Mouse (Mus musculus) limb, embryonic 11.5 days (tissue): ENCODE measurements around the gene Hes5. TPM values are rescaled to one million over a fixed set of nuclear protein-coding genes. Genes with fewer than 3 reads are reported as not detected.

ENCODE experiments used
- ATAC-seq: fragments of 200-750 bp; cut with Nextera tagmentation; 2 replicates; pipeline ENCODE4 v1.8.0; 2017; ENCODE audit warnings: low read depth; ENCODE audit not compliant: insufficient number of reproducible peaks, low FRiP score, low TSS enrichment
- DNase-seq: peaks from one replicate; pipeline ENCODE4 v3.0.0-alpha.2; 2015; ENCODE audit warnings: low spot score
- H3K27ac ChIP-seq: fragments of 300-500 bp; sonication (generic); replicated peaks from 2 replicates; pipeline ENCODE4 v1.5.1; 2014; ENCODE audit warnings: low read depth, mild to moderate bottlenecking, low read length
- H3K27me3 ChIP-seq: fragments of 300-500 bp; sonication (generic); 2 replicates; pipeline ENCODE4 v1.6.1; 2014; ENCODE audit warnings: mild to moderate bottlenecking, low read length, mixed read lengths; ENCODE audit not compliant: control insufficient read depth, insufficient read depth
- H3K36me3 ChIP-seq: fragments of 300-500 bp; sonication (generic); 2 replicates; pipeline ENCODE4 v1.6.1; 2014; ENCODE audit warnings: mild to moderate bottlenecking, low read length, moderate library complexity, mixed read lengths; ENCODE audit not compliant: control insufficient read depth, insufficient read depth
- H3K4me1 ChIP-seq: fragments of 300-500 bp; sonication (generic); 2 replicates; pipeline ENCODE4 v1.6.1; 2014; ENCODE audit warnings: low read length, mixed read lengths; ENCODE audit not compliant: control insufficient read depth, insufficient read depth
- H3K4me2 ChIP-seq: fragments of 300-500 bp; sonication (generic); 2 replicates; pipeline ENCODE4 v1.6.1; 2014; ENCODE audit warnings: low read depth, mild to moderate bottlenecking, moderate library complexity; ENCODE audit not compliant: severe bottlenecking
- H3K4me3 ChIP-seq: fragments of 300-500 bp; sonication (generic); 2 replicates; pipeline ENCODE4 v1.5.1; 2014; ENCODE audit warnings: low read depth, low read length
- H3K9ac ChIP-seq: fragments of 300-500 bp; sonication (generic); 2 replicates; pipeline ENCODE4 v1.6.1; 2014; ENCODE audit warnings: mild to moderate bottlenecking, low read length
- H3K9me3 ChIP-seq: fragments of 300-500 bp; sonication (generic); 2 replicates; pipeline ENCODE4 v1.6.1; 2016; ENCODE audit warnings: low read length; ENCODE audit not compliant: control insufficient read depth
- WGBS: fragments of 180-500 bp; shearing (Covaris S2); extraction: QIAGEN DNeasy Blood & Tissue Kit; methylation state at CpG from one replicate; pipeline ENCODE4 v1.1.7; 2014; 5-methylcytosine and 5-hydroxymethylcytosine counted together
- polyA plus RNA-seq: library from polyadenylated mRNA; unstranded; fragments of >200 nt; fragmentation: Nextera tagmentation; extraction: Ambion mirVana; gene quantifications from 2 replicates; pipeline ENCODE4 v1.2.1, GENCODE M21; 2014

Hes5 gene
- polyA plus RNA-seq, 1 experiment from 2014 or later: 0.49 TPM

DNA sequence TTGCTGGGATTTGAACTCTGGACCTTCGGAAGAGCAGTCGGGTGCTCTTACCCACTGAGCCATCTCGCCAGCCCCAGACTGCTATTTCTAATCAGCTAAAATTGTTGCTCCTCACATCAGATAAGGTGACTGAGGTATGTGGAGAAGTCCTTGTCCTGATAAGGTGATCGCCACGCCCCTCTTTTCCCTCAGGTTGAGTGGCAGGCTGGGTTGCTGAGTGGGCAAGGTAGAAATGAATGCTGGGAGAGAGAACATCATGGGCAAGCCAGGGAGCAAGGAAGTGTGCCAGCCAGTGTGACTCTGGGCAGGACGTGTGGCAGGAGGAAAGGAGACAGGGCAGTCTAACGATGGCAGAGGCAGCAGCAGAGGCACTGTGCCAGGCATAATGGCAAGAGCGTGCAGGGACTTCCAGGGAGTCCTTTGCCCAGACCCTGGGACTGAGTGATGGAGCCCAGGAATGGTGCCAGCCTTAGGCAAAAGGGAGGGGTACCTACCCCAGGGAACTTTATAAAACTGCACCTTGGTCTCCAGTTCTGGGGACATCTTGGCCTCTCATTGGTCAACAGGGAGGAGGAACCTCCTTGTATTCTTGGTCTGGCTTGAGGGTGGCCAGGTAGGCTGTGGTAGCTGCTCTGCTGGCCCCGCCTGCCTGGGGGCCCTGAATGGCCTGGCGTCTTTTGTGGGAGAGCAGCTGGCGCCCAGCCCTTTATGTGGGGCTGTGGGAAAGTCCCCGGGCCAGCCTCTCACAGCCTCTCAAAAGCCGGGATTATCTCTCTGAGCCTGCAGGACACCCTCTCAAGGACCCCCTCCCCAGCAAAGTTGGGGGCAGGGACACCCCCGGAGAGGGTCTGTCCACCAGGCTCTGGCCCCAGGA is 12.4 kb upstream of the Hes5 start:
- Histone ChIP-seq H3K9ac (no peak overlapping the region), H3K27me3 (peaks cover 45% of the 10 kb centered on the region), H3K4me1 (peaks cover 6% of the 10 kb centered on the region), H3K4me3 (no peak overlapping the region), H3K36me3 (no peaks in the 10 kb centered on the region), H3K27ac (no peak overlapping the region), H3K9me3 (no peaks in the 10 kb centered on the region), H3K4me2 (no peak overlapping the region)
- DNase-seq (no peak), ATAC-seq (no peak)
- 65% methylated on average over 14 of the region's 14 CpGs for WGBS

DNA sequence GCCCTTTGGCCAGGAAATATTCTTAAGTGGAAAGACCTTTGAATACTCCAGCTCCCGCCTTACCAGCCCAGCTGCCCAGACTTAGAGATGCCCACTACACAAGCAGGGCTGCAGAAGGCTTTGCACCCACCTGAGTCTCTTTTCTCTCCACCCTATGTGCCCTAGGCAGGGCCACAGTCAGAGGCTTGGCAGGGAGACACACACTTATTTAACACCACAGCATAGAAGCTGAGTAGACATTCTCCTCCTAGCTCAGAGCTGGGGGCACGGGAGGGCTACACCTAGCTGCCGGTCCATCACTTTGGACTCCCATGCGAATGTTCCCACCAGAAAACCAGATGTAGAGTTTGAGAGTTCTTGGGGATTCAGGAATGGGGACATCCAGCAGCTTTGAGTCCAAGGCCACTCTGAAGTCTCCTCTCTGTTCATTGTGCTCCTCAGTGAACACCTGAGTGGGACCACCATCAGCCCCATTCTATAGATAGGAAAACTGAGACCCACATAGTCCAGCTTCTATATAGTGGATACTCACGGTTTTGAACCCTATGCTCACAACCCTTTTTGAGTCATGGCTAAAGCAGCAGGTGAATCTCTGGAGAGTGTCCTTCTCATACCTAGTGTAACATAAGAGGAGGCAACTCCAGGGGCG is 11.7 kb upstream of the Hes5 start:
- H3K27ac ChIP-seq: no peak overlapping the region
- H3K4me1 ChIP-seq: peaks cover 6% of the 10 kb centered on the region
- peaks cover 48% of the 10 kb centered on the region for H3K27me3 ChIP-seq
- H3K9me3 ChIP-seq: no peaks in the 10 kb centered on the region
- no peaks in the 10 kb centered on the region for H3K36me3 ChIP-seq
- DNase-seq (no peak), ATAC-seq (no peak)
- WGBS: 72% methylated on average over 6 of the region's 6 CpGs
- no peak overlapping the region for H3K4me2 ChIP-seq
- no peak overlapping the region for H3K9ac ChIP-seq
- H3K4me3 ChIP-seq: no peak overlapping the region

DNA sequence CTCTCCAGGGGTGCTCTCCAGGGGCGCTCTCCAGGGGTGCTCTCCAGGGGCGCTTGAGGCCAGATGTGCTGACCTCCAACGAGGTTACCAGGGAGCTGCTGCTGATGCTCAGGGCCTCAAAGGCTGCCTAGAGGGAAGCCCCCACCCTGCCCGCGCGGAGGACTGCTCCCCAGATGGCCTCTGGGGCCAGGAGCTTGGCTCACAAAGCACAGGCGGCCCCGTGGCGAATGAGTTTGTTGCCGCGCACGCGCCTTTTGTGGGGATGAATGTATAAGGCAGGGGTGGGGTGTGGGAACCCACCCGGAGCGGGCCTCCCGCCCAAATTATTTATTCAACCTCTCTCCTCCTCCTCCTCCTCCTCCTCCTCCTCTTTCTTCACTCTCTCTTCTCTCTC is 11.1 kb upstream of the Hes5 start:
- no peaks in the 10 kb centered on the region for H3K9me3 ChIP-seq
- H3K9ac ChIP-seq: no peak overlapping the region
- no peaks in the 10 kb centered on the region for H3K36me3 ChIP-seq
- ATAC-seq (no peak), DNase-seq (no peak)
- H3K27me3 ChIP-seq: peaks cover 49% of the 10 kb centered on the region
- H3K27ac ChIP-seq: no peak overlapping the region
- H3K4me2 ChIP-seq: no peak overlapping the region
- H3K4me1 ChIP-seq: peaks cover 6% of the 10 kb centered on the region
- no peak overlapping the region for H3K4me3 ChIP-seq
- 12% methylated on average over 16 of the region's 16 CpGs for WGBS

DNA sequence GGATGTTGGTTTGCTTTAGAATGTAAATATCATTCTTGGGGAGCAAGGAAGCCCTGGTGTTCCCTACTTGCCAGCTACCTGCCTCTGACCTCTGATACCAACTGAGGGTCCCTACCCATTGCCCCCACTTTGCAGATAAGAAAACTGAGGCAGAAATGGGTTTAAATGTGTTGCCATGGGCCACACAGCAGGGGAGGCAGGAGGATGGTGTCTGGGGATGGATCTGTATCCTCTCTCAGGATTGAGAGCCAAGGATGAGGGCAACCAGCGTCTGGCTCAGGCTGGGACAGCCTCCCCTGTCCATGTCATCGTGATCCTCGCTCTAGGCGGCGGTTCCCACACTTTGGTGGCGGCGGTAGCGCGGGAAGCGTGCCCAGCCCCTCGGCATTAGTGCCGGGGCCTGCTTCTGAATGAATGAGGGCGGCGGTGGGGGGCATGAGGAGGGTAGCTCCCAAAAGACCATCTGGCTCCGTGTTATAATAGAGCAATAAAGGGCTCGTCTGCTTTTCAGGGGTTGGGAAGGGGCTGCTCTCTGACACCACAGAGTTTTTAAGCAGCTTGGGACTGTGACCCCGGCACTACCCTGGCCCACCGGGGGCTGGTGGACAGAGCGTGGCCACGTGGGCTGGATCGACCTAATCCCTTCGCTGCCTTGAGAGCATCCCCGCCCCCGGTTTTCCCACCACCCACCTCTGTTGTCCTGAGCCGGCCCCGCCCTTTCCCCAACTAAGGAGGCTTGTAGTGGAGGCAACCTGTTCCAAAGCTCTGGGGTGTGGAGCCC is 8.1 kb upstream of the Hes5 start:
- Histone ChIP-seq H3K4me1 (peaks cover 6% of the 10 kb centered on the region), H3K4me3 (no peak overlapping the region), H3K36me3 (no peaks in the 10 kb centered on the region), H3K4me2 (peak overlapping the region; percentile 10; the same call in 1 of the 2 replicates), H3K9ac (no peak overlapping the region), H3K27ac (no peak overlapping the region), H3K9me3 (no peaks in the 10 kb centered on the region), H3K27me3 (peaks cover 57% of the 10 kb centered on the region)
- 2% methylated on average over 26 of the region's 26 CpGs for WGBS
- ATAC-seq (no peak), DNase-seq (no peak)

DNA sequence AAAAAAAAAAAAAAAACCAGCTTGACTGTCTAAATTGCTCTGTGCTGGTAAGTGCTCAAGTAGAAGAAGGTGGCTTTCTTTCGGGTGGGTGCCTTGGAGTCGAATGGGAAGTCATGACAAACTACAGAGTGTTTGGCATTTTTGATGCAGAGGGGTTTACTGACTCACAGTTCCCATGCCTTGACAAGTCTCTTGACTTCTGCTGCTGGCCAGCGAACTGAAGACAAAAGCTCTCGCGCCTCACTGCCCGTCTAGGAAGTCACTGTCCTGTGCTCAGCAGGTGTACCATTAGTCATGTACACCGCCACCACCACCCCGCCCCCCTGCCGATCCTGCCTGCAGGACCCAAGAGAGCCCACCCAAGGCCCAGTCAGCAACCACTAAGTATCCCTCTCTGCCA is 4.1 kb upstream of the Hes5 start:
- Histone ChIP-seq H3K27me3 (peaks cover 63% of the 10 kb centered on the region), H3K4me1 (peaks cover 29% of the 10 kb centered on the region), H3K27ac (no peak overlapping the region), H3K9ac (no peak overlapping the region), H3K9me3 (no peaks in the 10 kb centered on the region), H3K4me3 (no peak overlapping the region), H3K4me2 (no peak overlapping the region), H3K36me3 (no peaks in the 10 kb centered on the region)
- ATAC-seq (no peak), DNase-seq (no peak)
- 43% methylated on average over 9 of the region's 9 CpGs for WGBS

DNA sequence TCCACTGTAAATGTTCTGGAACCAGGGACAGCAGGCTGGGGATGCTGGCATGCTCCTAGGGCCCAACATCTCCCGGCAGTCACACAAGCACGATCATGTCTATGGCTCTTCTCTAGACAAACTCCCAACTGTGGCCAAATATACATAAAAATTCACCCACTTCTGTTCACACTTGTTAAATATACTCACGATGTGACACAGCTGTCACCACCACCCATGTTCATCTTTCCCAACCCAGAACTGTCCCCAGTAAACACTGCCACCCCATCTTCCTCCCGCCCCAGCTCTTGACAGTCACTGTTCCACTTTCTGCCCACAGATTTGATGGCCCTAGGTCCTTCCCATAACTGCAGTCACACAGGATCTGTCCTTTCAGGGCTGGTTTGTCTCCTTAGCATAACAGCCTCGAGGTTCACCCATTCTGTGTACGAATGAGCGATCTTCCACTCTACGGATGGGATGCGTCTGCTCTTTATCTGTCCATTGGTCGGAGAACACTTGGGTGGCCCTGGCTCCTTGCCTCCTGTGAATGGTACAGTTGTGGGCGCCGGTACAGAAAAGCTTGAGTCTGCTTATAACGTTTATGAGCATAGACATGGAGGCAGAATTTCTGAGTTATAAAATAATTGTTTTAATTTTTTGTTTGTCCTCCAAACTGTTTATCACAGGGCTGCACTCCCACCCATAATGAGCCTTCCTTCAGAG is 3.3 kb upstream of the Hes5 start:
- DNase-seq: no peak
- H3K9me3 ChIP-seq: no peaks in the 10 kb centered on the region
- H3K4me2 ChIP-seq: peak overlapping the region; percentile 36; the same call in 1 of the 2 replicates
- no peak overlapping the region for H3K4me3 ChIP-seq
- peaks cover 63% of the 10 kb centered on the region for H3K27me3 ChIP-seq
- H3K36me3 ChIP-seq: no peaks in the 10 kb centered on the region
- H3K9ac ChIP-seq: no peak overlapping the region; the same call in 1 of the 2 replicates
- WGBS: 56% methylated on average over 13 of the region's 13 CpGs
- H3K4me1 ChIP-seq: peaks cover 31% of the 10 kb centered on the region
- no peak overlapping the region for H3K27ac ChIP-seq
- ATAC-seq: no peak

DNA sequence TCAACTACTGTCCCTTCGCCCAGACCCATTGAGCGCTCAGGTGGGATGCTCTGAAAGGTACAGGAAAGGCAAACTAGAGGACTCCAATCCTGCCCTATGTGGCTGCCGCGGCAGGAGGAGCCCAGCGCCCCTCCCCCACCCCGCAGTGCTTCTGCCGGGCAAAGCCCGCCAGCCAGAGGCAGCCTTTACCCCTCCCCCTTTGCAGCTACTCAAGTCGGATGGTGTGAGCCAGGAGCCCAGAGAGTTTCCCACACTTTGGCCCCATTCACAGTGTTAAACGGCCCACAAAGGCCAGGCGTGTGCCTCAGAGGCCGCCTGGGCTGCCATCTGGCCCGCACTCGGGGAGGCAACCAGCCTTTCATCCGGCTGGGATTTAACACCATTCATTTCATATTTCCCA is 2.6 kb upstream of the Hes5 start:
- Histone ChIP-seq H3K4me1 (peaks cover 31% of the 10 kb centered on the region), H3K4me3 (peak overlapping the region; percentile 10; the same call in 1 of the 2 replicates), H3K27me3 (peaks cover 63% of the 10 kb centered on the region), H3K27ac (no peak overlapping the region; the same call in 1 of the 2 replicates), H3K4me2 (peak overlapping the region; percentile 36), H3K9me3 (no peaks in the 10 kb centered on the region), H3K9ac (peak overlapping the region; percentile 46), H3K36me3 (no peaks in the 10 kb centered on the region)
- ATAC-seq (peak; percentile 58), DNase-seq (peak; percentile 80)
- under 1% methylated on average over 15 of the region's 15 CpGs for WGBS

DNA sequence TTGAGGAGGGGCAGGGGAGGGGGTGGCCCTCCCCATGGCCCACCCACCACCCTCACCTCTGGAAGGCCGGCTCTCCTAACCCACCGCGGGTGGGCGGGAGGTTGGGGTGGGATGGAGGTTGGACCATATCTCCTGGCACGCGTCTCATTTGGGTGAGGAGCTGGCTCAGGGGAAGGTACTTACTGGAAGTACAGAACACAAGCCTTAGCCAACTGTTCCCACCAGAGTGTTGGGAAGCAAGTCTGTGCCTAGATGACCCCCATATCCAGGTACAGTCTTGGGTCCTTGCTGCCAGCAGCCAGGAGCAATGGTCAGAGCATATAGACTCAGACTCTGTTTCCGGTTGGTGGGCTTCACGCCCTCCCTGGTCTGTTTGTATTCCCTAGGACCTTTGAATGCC is 2.1 kb upstream of the Hes5 start:
- DNase-seq: no peak
- peak overlapping the region; percentile 45; the same call in 1 of the 2 replicates for H3K9ac ChIP-seq
- H3K4me2 ChIP-seq: peak overlapping the region; percentile 36
- peaks cover 36% of the 10 kb centered on the region for H3K4me1 ChIP-seq
- ATAC-seq: no peak
- no peaks in the 10 kb centered on the region for H3K9me3 ChIP-seq
- H3K36me3 ChIP-seq: no peaks in the 10 kb centered on the region
- peak overlapping the region; percentile 10; the same call in 1 of the 2 replicates for H3K4me3 ChIP-seq
- H3K27ac ChIP-seq: no peak overlapping the region; the same call in 1 of the 2 replicates
- peaks cover 63% of the 10 kb centered on the region for H3K27me3 ChIP-seq
- WGBS: 6% methylated on average over 8 of the region's 8 CpGs
